Mouse (Mus musculus) granulocyte monocyte progenitor cell, adult 5-6 weeks (primary cell): ENCODE data around the gene Msl3l2. TPM values are rescaled to one million over a fixed set of nuclear protein-coding genes. Genes with fewer than 3 reads are reported as not detected.

Experiments
- ATAC-seq: replicated peaks from 2 replicates; pipeline ENCODE4 v1.8.0; 2016; ENCODE audit warnings: mild to moderate bottlenecking, moderate TSS enrichment, inconsistent platforms; ENCODE audit not compliant: poor library complexity, severe bottlenecking
- total RNA-seq, 2 experiments: library from RNA; stranded (forward) in 1 of 2; stranded (reverse) in 1 of 2; fragments of 200-712, 200-1000 nt in 1 of 2; fragments of >200 nt in 1 of 2; fragmentation: Nextera tagmentation in 1 of 2; gene quantifications; 2 replicates each; pipeline ENCODE4 v1.2.3; 2014 to 2017

Gene Msl3l2
- 6.0 and 8.0 TPM in 2 replicates for total RNA-seq (2014; fragmentation: Nextera tagmentation)
- 11.2 and 13.6 TPM in 2 replicates for total RNA-seq (2017)

DNA sequence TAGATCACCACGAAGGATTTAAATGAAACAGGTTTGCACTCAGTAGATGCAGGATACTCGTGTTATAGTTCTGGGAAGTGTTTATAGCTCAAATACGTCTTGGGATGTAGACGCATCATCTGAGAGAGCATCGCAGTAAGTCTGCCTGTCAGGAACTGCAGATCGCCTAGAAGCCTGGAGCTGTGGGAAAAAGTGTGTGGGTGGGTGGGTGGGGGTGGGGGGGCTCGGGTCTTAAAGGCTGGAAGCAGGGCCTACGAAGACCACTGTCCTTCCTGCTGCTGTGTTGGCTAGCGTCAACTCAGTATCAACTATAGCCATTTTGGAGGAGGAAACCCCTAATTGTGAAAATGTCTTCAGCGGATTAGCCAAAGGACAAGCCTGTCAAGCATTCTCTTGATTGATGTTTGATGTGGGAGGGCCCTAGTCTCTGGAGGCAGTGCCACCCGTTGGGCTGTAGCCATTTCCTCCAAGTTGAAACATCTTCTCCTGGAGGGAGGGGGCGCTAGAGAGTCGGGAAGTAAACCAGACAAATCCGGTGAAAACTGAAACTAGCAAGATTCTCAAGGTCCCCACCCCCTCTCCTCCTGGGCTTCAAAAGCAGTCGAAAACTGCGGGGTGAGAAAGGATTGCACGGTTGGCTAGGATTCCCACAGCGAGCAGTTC, at the start of gene Msl3l2:
Gene Msl3l2 (plus strand): TSS at position 585 of the 663 bp plus-strand sequence.
- ATAC-seq = peak; percentile 100

DNA sequence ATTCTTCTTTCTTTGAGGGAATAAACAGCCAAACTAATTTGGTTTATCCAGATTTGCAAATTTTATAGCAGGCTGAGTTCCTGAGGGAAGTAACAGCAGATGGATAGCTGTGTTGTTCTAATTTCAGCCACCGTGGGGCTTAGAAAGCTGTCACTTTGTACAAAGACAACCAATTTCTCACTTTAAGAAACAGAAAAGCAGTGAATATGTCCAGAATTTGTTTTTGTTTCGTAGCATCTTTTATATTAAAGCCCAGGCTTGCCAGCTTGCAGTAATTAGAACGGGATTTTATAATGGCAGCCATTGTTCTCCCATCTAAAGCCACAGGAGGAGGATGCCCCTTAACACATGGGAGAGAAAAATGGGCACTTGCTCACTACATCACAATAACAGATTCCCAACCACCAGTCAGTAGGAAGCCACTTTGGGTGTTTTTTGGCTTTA, 47.7 kb upstream of the Msl3l2 start:
- no peak for ATAC-seq

DNA sequence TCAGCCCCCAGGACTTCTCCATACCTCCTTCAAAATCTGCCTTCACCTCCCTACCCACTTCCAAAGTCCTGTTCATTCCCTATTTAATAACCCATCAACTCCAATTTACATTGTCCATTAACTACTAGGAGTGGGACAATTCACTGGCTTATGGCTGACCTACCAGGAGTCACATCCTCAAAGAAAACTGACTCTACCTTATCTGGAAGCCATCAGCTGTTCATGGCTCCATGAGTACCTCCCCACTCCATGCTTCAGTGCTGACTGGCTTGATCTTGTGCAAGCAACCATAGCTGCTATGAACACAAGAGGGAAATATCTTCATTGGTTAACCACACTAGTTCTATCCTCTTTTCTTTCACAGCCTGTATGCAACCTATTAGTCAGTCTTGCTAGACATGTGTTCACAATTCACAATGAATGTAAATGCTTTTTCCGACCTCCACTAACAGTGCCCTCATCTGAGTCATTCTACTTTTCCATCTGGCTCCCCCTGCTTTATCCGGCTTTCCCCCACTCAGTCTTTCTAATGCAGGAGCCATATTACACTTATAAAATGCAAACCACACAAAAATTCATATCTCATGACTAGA, 45.4 kb upstream of the Msl3l2 start:
- ATAC-seq = no peak

DNA sequence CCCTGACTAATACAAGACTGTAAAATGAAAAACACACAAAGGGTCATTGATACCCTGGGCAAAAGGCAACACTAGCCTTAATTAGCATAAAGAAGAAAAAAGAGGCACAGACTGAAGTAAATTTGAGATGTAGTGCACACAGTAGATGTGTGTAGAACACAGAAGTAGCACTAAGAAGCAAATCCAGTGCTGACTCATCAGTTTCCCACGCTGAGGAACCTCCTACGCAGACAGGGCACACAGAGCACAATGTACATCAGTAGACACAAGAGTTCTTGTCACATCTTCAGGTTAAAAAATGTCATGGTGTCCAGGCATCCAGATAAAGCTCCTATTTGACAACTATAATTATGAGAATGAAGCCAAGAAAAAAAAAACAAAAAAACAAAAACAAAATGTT, 44.0 kb upstream of the Msl3l2 start:
- no peak for ATAC-seq

DNA sequence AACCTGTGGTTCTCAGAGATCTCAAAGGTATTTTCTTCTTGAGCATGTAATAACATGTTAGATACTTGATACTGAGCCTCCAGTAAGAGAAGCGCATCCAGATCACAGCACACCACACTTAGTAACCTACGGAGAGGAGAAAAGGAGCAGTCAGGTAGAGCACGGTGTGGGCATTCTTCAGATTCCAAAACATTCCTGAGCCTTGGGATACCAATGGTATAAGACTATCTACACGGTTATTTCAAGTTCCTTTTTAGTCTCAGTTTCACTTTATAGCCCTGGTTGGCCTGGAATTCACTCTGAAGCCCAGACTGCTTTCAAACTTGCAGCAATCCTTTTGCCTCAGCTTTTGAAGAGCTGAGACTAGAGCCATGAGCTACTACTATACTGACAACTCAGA, 17.0 kb upstream of the Msl3l2 start:
- ATAC-seq = no peak

DNA sequence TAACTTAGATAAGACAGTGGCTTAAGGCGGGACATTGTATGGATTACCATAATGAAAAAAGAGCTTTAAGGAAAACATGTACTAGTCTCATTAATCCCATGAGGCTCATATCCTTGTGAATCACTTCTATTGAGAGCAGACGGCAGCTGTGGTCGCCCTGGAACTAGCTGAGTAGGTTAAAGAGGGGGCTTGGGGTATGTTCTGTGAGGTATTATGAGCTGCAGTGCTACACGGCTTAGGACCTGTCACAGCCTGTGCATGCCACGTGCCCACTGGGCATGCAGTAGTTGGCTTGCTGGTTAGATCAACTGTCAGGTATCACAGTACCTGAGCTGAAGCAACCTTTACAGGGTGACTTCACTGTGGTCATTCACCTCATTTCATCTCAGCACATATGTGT, 12.1 kb upstream of the Msl3l2 start:
- ATAC-seq = no peak

DNA sequence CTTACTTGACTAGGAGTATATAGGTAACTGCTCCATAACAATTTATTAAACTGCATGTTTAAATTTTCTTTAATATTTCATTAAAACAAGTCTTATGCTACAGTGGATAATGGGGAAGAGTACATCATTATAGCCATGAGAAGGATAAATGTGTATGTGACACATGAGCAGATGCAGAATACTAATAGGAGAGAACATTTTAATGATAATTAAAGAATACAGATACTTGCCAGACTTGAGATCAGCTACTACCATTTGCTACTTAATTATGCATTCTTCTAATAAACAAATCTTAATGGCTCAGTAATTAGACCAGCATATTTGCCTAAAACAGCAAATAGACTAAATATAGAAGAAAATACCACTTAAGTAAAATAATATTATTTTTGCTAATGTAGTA, 10.0 kb upstream of the Msl3l2 start:
- no peak for ATAC-seq

DNA sequence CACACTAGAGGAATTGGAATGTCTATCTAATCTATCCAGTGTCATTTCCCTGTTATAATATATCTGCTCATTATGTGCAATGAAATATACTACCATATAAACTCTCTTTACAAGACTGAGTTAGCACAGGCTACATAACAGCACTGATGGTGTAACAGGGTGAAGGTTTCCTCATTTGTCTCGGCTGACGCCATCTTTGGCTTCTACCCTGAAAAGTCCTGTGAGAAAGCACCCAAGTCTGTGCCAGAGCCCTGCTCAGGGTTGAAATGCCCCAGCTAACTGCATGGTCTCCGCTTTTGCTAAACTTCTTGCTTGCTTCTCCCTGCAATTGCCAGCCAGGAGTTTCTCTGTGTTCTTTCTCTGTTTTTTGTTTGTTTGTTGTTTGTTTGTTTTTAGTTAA, 7.6 kb upstream of the Msl3l2 start:
- no peak for ATAC-seq

DNA sequence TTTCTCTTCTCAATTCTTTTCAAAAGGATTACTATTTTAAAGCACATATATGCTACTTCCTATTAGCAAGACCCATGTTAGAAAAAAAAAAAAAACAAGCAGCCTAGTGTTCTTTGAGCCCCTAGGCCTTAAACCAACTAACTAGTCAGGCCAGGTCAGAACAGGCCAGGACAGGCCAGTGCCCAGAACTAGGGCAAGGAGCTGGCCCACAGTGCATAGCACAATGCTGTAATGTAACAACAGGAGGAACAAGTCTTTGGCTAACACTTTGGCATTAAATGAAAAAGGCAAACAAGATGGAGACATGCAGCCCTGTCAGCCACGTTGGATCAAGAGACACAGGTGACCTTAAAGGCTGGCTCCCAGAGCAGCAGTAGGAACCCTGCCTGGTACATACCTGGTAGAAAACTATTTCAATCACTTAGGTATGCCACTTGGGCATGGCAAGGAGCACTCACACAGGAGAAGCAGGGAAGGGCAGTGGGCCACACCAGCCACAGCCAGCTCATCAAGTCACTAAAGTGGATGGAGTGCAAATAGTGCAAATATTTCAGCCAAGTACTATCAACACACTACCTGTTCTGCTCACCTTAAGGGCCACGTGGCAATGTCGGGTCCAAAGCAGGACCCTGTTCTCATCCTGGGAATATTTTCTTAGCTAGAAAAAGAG, 6.9 kb upstream of the Msl3l2 start:
- ATAC-seq = no peak

DNA sequence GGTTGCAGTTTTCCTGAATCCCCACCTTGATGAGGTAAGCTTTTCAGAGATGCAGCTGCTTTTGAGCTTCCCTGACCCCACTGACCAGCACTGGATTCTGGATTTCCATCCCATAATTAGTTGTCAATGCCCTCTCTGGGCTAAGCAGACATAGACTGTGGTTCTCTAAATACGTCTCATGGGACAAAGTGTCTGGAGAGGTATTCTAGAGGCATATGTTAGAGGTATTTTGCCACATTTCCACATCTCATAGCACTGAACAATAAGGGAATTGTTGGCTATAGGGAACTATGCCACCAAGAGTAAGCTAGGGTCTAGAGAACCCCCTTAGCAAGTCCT, 248 bp downstream of the Msl3l2 start:
- peak; percentile 45 for ATAC-seq

DNA sequence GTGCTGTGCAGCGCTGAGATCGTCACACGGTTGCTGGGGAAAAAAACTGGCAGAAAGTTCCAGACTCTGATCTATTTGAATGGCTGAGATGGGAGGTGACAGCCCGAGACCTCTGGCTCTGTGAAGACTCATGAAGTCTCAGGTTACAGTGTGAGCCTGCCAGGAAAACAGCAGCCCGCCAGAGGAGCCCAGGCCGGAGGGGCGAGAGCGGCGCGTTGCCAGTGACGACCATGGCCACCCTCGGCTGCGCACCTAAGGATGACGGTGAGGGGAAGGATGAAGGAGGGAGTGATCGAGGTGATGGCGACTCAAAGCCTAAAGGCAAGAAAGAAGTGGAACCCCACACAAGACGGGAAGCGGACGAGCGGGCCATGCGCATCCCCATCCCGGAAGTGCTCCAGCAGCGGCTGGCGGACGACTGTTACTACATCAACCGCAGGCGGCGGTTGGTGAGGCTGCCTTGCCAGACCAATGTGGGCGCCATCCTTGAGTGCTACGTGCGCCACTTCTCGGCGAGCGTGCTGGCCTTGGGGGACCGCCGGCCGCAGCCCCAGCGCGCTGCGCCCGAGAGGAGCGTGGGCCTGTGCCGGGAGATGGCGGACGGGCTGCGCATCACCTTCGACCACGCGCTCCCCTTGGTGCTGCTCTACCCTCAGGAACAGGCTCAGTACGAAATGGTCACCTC, 8.4 kb downstream of the Msl3l2 start:
- peak; percentile 97 for ATAC-seq

DNA sequence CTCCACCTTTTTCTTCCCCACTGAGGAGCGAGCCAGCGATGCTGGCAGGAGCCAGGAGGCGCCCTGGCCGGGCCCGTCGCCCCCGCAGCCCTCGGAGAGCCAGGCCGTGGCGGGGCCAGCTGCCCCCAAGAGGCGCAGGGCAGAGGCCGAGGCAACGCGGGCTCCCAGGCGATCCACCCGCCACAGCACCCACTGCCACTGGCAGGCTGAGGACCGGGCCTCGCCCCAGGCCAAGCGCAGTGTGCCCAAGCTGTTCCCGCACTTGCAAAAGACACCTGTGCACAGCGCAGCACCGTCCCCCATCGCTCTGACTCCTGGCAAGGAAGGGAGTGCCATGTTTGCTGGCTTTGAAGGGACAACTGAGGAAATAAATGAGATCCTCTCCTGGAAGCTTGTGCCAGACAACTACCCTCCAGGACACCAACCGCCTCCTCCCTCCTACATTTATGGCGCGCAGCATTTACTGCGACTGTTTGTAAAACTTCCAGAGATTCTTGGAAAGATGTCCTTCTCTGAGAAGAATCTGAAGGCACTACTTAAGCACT, 9.0 kb downstream of the Msl3l2 start:
- ATAC-seq = peak; percentile 10

DNA sequence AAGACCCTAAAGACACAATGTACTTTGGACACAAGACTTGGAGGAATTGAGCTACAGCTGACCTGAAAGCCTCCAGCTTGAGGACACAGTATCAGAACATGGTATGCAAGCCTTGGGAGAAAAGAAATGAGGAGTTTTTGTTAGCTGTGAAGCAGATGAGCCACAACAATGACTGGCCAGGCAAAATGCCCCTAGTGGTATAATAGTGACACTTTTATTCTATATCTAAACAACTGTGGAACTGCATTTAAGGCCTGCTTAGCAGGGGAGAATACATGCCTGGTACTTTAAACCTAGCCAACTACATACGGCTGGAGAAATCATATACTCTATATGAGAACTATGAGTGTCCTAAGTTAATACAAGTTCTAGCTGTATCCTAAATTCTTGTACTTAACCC, 20.3 kb downstream of the Msl3l2 start:
- ATAC-seq = no peak

DNA sequence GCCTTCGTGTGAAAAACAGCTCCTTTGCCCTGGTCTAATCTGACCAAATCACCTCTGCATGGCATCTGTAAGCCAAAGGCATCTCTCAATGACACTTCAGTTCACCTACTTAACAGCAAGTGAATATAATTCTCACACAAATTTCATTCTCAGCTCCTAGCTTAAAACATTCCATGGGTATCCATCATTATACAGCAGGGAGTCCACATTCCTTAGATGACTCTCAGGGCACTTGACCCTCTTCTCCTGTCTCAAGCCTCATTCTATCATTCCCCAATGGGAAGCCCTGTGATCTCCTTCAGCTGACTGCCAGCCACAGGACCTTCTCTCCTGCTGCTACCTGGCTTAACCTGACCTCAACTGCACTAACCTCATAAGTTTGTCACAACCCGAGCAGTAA, 22.9 kb downstream of the Msl3l2 start:
- no peak for ATAC-seq

DNA sequence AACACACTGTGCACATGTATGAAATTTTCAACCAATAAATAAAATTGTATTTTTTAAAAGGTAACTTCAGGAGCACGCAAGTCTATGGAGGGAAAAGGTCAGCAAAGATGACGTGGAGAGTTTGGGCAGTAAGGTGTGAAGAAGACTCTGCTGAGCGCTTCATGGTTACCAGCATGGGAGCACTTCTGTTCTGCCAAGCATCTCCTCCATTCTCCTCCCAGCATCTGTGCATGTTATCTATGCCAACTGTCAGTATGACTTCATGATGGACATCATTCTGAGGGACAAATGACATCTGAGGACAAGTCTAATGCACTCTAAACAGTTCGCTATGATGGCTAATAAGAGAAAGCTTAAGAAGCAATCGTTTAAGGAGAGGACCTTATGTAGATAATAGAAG, 30.5 kb downstream of the Msl3l2 start:
- ATAC-seq = no peak

DNA sequence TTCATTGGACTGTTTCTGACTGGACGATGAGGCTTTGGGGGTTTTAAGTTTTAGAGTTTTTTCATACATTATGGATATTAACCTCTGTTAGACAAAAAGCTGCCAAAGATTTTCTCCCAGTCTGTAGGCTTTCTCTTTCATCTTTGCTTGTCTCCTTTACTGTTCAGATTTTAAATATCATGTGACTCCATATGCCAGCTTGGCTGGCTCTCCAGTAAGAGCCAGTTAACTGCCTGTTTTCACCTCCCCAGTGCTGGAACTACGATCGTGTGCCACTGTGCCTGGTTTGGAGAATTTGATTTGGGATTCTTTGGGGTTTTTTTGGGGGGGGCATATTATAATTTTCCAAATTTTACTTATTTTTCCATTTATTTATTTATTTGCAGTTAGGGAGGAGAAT, 42.2 kb downstream of the Msl3l2 start:
- no peak for ATAC-seq

DNA sequence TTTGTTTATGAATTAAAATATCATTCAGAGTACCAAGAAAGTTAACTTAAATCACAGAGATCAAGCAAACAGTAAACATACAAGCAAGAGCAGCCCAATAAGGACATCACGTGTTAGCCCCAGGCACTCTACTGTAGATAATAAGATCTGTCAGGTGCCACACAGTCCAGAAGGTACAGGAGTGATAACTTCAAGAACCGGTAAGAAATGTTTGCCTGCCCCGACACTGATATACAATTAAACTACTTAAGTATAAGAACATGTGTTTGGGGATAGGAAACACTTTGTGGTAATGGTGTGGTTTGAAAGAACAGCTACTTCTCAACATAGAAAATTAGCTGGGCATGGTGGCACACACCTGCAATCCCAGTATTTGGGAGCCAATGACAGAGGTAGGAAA, 50.2 kb downstream of the Msl3l2 start:
- ATAC-seq = no peak

DNA sequence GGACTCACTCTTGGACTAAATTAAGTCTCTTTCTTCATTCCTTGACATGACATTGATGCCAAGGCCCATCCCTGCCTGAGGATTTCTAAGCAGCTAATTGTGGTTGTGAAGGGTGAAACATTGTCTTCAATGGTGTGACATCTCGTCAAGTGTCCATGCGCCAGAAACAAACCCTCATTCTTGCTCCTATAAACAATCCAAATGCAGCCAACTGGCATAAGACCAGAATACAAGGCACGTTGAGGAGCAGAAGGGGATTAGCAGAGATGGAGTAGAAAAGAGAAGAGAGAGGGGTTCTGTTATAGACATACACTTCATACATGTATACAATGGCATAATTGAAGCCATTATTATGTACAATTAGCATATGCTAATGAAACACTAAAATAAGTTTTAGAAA, 51.5 kb downstream of the Msl3l2 start:
- no peak for ATAC-seq

DNA sequence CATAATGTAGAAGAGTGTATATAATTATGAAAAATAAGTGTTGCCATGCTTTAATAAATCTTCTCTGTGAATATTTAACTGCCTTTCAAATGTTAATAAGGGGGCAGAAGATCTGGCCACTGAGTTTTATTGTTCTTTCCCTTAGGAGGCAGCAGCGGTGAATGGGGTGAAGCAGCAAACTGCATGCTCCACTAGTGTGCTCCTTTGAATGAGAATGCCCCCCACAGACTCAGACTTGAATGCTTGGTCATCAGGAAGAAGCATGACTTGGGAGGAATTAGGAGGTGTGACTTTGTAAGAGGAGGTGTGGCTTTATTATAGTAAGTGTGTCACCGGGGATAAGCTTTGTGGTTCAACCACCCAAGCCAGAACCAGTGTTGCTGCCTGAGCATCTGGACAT, 52.0 kb downstream of the Msl3l2 start:
- ATAC-seq = no peak

DNA sequence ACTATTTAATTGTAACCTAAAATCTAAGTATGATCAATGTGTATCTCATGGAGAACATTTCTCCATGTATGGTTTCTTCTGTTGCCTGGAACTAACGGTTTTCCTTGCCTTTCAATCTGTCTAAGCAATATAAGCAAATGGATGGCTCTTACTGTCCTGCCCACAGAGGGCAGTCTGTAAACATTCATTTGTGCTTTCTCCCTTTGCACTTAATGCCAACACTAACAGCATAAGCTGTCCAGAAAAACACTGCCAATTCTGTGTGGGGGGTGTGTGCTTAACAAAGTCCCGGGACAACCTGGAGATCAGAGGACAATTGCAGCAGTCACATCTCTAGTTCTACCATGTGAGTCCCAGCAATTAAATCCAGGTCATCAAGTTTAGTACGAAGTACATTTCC, 57.7 kb downstream of the Msl3l2 start:
- no peak for ATAC-seq

DNA sequence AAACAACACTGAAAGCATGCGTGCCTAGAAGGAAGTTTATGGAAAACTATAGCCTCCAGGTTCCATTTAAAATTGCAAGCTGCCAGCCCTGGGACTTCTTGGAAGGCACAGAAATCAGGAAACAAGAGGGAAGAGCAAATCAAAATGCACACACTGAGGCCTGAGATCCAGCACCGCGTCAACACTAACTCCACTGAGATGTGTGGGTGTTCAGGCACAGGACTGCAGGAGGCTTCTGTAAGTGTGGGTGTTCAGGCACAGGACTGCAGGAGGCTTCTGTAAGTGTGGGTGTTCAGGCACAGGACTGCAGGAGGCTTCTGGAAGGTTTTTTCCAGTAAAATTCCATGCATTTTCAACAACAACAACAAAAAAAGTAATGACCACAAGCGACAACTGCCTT, 59.0 kb downstream of the Msl3l2 start:
- ATAC-seq = no peak
